Mouse (Mus musculus): ENCODE results near the gene Eif1b. TPM values are rescaled to one million over a fixed set of nuclear protein-coding genes. Genes with fewer than 3 reads are reported as not detected.
"Not testable (repeated sequence)": the region's sequence is repeated elsewhere in the genome, so short reads cannot be mapped to it uniquely, and the experiment has no call there.

Eif1b gene
- total RNA-seq, 2 experiments from 2014 or later = 197 to 222 TPM

GRCm38 (mm10) chr9:120519469-120520125 lies 27.6 kb downstream of the Eif1b start:
- no peak for DNase-seq (ENCODE audit: low spot score in 2 of 2)

DNA sequence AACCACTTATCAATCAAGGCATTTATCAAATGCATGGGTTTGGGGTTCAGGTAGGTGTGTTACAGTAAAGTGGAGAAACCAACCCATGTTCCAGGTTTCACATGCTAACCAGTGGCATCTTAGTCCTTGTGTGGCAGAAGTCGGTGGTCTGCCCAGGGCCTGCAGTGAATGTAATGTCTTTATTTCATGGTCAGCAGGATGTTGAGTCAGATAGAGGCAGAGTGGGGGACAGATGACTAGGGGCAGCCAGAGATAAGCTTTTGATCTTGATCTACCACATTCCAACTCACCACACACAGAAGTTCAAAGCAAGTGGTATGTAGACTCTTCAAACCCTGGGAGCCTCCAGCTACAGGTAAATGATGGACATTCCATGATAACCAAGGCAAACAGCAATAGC lies 29.1 kb downstream of the Eif1b start:
- DNase-seq (ENCODE audit: low spot score in 2 of 2) = no peak

GRCm38 (mm10) chr9:120527270-120527669 lies 35.2 kb downstream of the Eif1b start:
- DNase-seq (ENCODE audit: low spot score in 2 of 2) = no peak

DNA sequence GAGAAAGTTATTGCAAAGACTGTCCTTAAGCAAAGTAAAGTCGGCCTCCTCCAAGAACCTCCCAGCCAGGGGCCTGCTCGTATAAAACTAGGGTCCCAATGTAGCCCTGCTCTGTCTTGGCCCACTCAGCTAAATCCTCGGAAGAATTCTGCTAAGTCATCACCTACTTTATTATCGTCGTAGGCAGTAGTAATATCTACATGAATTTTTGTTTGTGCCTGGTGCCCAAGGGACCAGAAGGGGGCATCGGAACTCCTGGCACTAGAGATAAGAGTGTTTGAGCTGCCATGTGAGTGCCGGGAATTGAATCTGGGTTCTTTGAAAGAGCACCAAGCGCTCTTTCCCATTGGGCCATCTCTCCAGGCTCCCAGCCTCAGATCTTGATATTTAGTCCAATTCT lies 35.9 kb downstream of the Eif1b start:
- DNase-seq (ENCODE audit: low spot score in 2 of 2) = no peak

GRCm38 (mm10) chr9:120528815-120529510 lies 36.9 kb downstream of the Eif1b start:
- DNase-seq (ENCODE audit: low spot score in 2 of 2) = no peak

GRCm38 (mm10) chr9:120530471-120530870 lies 38.4 kb downstream of the Eif1b start:
- no peak for DNase-seq (ENCODE audit: low spot score in 2 of 2)

DNA sequence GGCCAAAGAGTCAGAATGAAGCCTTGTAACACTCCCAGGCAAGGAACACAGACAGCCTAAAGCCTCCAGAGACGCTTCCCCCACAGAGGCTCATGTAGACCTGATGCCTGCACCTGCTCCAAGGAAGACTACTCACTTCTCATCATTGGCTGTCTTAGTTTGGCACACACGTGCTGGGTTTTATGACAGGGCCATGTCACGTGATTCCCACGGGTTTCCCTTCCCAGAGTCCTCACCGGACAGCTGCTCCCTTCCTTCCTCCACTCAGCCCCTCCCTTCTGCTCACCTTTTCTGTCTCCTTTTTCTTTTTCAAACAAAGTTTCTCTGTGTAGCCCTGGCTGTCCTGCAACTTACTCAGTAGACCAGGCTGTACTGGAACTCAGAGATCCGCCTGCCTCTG lies 40.0 kb downstream of the Eif1b start:
- DNase-seq (ENCODE audit: low spot score in 2 of 2) = no peak

GRCm38 (mm10) chr9:120532691-120533090 lies 40.7 kb downstream of the Eif1b start:
- no peak for DNase-seq (ENCODE audit: low spot score in 2 of 2)

GRCm38 (mm10) chr9:120533446-120533950 lies 41.5 kb downstream of the Eif1b start:
- DNase-seq (ENCODE audit: low spot score in 2 of 2) = not testable (repeated sequence)

DNA sequence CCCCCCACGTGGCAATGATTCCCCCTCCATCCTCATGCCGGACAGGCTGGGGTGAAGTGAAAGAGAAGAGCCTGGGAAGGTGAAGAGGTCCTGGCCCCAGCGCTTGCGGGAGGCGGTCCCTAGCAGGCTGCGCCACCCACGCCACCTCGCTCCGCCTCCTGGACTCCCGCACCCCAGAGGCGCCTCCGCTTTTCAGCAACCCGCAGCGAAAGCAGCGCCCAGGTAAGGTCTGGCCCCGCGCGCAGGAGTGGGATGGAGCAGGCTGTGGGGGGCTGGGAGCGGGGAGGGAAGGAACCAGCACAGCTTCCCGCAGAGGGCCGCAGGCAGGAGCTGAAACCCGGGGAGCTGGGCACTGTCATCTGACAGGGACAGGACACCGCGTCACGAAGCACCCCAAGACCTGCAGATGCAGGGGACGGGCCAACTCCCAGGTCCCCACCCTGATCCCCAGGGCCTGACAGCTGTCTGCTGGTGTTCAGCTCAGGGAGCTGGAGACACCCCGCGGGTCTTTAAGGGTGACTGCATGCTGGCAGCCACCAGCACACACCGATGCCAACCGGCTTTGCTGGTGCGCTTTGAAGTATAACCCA lies 47.7 kb downstream of the Eif1b start, which contains the start of gene Entpd3:
TSS of gene Entpd3 (plus strand) at position 157 of the 590 bp plus-strand sequence.
- DNase-seq (ENCODE audit: low spot score in 2 of 2) = peak in 1 of 2 experiments; percentile 6

DNA sequence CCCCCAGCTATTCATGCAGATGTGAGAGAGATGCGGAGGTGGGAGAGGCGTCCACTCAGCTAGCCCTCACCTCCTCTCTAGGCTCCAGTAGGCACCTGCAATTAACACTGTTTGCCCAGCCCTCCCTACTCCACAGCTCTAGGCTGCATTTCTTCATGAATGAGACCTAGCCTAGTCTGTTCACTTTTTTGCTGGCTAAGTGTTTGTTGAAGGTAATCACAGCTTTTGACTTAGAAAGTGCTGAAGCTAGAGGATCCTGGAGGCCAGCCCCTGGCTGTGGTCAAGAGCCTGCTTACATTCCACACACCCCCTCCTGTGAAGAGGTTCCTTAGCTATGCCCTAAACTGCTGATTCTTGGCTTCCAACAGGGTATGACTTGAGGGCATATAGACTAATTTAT lies 49.4 kb downstream of the Eif1b start:
- no peak for DNase-seq (ENCODE audit: low spot score in 2 of 2)

GRCm38 (mm10) chr9:120542241-120542640 lies 50.2 kb downstream of the Eif1b start:
- DNase-seq (ENCODE audit: low spot score in 2 of 2) = no peak

Other genes with a start within 250 kb of the Eif1b start
- gene Myrip, start 190.7 kb upstream of the Eif1b start, total RNA-seq (2021) = 10 to 100 TPM; 51.9 to 58.0 TPM
- 1 to 10 TPM; 4.7 to 5.1 TPM for gene Entpd3, start 47.6 kb downstream of the Eif1b start, total RNA-seq (2021)
- gene Rpl14, start 79.2 kb downstream of the Eif1b start, total RNA-seq (2021) = 100 to 1,000 TPM; 266 to 268 TPM